Mouse (Mus musculus): ENCODE measurements around the gene Bap1.

DNA sequence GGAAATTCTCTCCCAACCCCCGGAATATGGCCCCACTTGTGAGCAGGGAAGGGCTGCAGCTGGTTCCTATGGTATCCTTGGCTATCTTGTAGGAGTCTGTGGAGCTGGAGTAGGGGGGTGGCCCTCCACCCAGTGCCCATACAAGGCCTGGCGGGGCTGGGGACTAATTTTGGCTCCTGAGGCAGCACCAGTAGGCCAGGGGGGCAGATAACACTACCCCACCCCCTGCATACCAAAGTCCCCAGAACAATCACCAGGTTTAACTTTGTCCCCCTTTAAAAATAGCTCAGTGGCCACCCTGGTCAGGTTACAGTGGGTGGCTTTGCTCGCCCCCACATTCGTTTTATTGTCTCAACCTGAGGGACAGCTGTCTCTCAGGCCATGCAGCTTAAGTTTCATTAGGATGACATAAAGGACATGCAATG lies 42.1 kb upstream of the Bap1 start:
- TF ChIP-seq CTCF (IDR thresholded peaks at IDR 0.05), result no peak
- TF ChIP-seq EP300 (IDR thresholded peaks at IDR 0.05), result no peak
